Mouse (Mus musculus) thymus, adult 2 months (tissue): ENCODE results near the gene Bend6. TPM values are rescaled to one million over a fixed set of nuclear protein-coding genes. Genes with fewer than 3 reads are reported as not detected.
A peak's percentile ranks its signal among the peaks of the same experiment; 100 is the strongest.

ENCODE experiments used
- DNase-seq: peaks from one replicate; pipeline ENCODE4 v3.0.0; 2021
- H3K27ac ChIP-seq: fragments of 200-500 bp; 2 replicates; pipeline ENCODE4 v1.5.1; 2012; ENCODE audit warnings: low read length, control low read depth; ENCODE audit not compliant: control insufficient read depth, insufficient read depth
- H3K27me3 ChIP-seq: fragments of 200-500 bp; 2 replicates; pipeline ENCODE4 v1.6.1; 2012; ENCODE audit warnings: mild to moderate bottlenecking, low read length, moderate library complexity, mixed read lengths; ENCODE audit not compliant: control insufficient read depth, insufficient read depth
- H3K36me3 ChIP-seq: fragments of 200-500 bp; 2 replicates; pipeline ENCODE4 v1.6.1; 2012; ENCODE audit warnings: mild to moderate bottlenecking, low read length, moderate library complexity; ENCODE audit not compliant: control insufficient read depth, insufficient read depth
- H3K4me1 ChIP-seq: fragments of 200-500 bp; replicated peaks from 2 replicates; pipeline ENCODE4 v1.6.1; 2012; ENCODE audit warnings: low read length; ENCODE audit not compliant: control insufficient read depth, insufficient read depth
- H3K4me3 ChIP-seq: fragments of 200-500 bp; 2 replicates; pipeline ENCODE4 v1.5.1; 2012; ENCODE audit warnings: mild to moderate bottlenecking, low read length, control low read depth, moderate library complexity; ENCODE audit not compliant: control insufficient read depth, insufficient read depth
- CTCF ChIP-seq: fragments of 200-500 bp; IDR thresholded peaks from 2 replicates; pipeline ENCODE4 v1.5.1; 2012; ENCODE audit warnings: mild to moderate bottlenecking, control low read depth, low read length, moderate library complexity, borderline replicate concordance; ENCODE audit not compliant: control insufficient read depth, poor library complexity, insufficient read depth; ENCODE audit errors: extremely low read depth
- POLR2A ChIP-seq: fragments of 200-500 bp; IDR thresholded peaks from 2 replicates; pipeline ENCODE4 v1.6.1; 2012; ENCODE audit warnings: mild to moderate bottlenecking, low read length, control low read depth, moderate library complexity; ENCODE audit not compliant: control insufficient read depth, poor library complexity, insufficient read depth; ENCODE audit errors: extremely low read depth
- WGBS: fragments of 180-500 bp; shearing (Covaris S2); methylation state at CpG from one replicate; pipeline ENCODE4 v1.1.7; 2018; 5-methylcytosine and 5-hydroxymethylcytosine counted together
- polyA plus RNA-seq: library from polyadenylated mRNA; depleted of rRNA; stranded (reverse); fragments of >200 nt; gene quantifications from 2 replicates; pipeline ENCODE4 v1.2.3, GENCODE M21; 2012; rRNA removed

Bend6 gene
- polyA plus RNA-seq, 1 experiment = 0.55 TPM

DNA sequence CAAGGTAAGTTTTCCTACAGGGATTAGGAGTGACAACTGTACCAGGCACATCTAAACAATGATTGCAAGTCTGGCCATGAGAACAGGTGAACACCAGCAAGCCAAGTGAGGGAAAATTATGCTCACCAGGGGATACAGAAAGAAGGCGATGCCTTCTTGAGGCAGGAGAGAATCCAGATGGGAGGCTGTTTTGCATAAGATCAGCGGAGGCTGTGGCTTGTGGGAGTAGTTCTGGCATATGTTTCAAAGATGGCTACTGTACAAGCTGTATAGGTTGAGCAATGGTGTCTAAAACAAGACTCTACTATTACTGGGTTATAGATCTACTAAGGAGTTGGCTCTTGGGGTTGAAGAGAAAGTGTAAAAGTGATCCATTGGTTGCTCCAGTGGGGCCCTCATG lies 89.7 kb downstream of the Bend6 start:
- 96% methylated on average over 2 of the region's 2 CpGs for WGBS
- no peak for DNase-seq
- Histone ChIP-seq H3K4me3 (no peak overlapping the region), H3K27me3 (no peaks in the 10 kb centered on the region), H3K4me1 (peaks cover 8% of the 10 kb centered on the region), H3K27ac (no peak overlapping the region), H3K36me3 (no peaks in the 10 kb centered on the region)
- TF ChIP-seq CTCF (no peak), POLR2A (no peak)

DNA sequence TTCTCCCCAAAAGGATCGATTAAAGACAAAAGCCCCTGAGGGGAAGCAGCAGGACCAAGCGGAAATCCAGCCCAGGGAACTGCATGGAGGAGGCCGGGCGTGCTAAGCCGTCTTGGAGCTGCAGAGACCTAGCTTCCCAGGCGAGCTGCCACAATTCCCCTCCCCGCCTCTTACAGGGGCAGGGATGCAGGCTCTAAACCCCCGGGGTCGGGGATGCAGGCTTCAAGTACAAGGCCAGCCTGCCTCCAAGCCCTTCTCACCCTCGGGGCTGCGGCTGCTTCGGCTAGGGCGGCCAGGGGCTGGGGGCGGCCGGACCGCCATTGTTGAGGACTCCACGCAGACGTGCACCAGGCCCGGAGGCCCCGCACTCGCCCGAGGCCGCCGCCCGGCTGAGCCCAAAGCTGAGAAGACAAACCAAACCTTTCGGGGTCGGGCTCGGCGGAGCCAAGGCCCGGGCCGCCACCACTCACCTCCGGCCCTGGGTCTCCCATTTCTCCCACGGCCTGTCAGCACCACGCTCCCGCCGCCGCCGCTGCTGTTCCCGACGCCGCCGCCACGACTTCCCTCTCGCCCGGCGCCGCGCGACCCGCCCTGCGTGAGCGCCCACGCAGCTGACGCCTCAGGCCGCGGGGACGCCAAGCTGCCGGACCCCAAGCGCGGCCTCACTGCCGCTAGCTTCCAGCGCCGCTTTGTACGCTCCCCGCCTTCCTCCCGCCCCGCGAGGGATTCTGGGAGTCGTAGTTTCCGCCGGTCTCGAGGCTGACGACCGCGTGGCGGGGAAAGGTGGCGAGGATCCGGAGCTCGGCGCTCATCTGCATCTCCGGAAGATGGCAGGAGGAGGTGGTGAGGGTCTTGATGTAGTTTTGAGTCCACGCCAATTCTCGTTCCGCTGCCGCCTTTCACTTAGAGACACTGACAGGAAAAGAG lies 93.5 kb downstream of the Bend6 start, which contains the start of gene Zfp451:
Gene Zfp451 (minus strand): TSS at position 728 of the 927 bp plus-strand sequence.
- Histone ChIP-seq H3K27ac (no peak within 1 kb of the TSS), H3K27me3 (no peaks in the 10 kb centered on the region), H3K4me3 (peak within 1 kb of the TSS; percentile 70), H3K36me3 (no peaks in the 10 kb centered on the region), H3K4me1 (peaks cover 8% of the 10 kb centered on the region)
- 0 out of 2 replicates have a peak, but pooled peaks have one; percentile 43 for TF ChIP-seq CTCF
- peak; percentile 93 for TF ChIP-seq POLR2A
- under 1% methylated on average over 85 of the region's 85 CpGs for WGBS
- DNase-seq = peak; percentile 94

DNA sequence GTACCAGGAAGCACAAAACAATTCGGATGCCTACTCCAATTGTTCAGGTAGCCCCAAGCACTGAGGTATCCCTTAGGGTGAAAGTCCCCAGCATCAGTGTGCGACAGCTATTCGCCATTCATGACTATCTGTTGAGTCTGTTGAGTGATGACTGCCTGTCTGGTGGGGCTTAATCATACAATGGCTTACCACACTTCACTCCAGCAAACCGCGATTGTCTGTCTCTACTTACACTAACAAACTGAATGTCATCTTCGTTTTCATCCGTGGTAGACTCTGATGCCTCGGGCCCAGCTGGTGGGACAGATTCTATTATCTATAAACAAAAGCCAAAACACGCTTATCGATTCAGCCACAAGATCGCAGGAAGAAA lies 94.1 kb downstream of the Bend6 start:
- TF ChIP-seq POLR2A = no peak
- no peak for TF ChIP-seq CTCF
- Histone ChIP-seq H3K27ac (no peak overlapping the region), H3K27me3 (no peaks in the 10 kb centered on the region), H3K36me3 (no peaks in the 10 kb centered on the region), H3K4me3 (peak overlapping the region; percentile 70), H3K4me1 (peaks cover 8% of the 10 kb centered on the region)
- DNase-seq = no peak
- WGBS = 12% methylated on average over 11 of the region's 11 CpGs

DNA sequence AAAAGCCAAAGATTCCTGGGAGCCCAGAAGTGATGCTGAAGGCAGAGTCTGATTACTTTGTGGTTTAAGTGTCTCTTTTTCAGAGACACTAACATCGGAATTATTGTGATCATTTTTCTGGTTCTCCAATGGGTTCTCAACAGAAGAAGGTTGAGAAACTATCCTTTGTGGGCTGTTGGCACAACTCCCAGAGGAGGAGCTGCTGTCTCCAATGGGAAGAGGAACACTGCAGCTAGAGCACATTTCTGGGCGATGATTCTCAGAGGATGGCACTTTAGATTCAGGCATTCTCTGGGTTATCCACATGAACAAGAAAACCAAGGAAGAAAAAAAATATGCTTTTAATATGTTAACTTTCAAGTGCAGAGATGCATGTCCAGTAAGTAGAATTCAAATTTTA lies 104.3 kb downstream of the Bend6 start:
- WGBS = 97% methylated on average over 2 of the region's 2 CpGs
- no peak overlapping the region for H3K4me3 ChIP-seq
- no peaks in the 10 kb centered on the region for H3K4me1 ChIP-seq
- H3K36me3 ChIP-seq = peaks cover 41% of the 10 kb centered on the region
- TF ChIP-seq POLR2A (no peak), CTCF (no peak)
- no peaks in the 10 kb centered on the region for H3K27me3 ChIP-seq
- H3K27ac ChIP-seq = no peak overlapping the region
- no peak for DNase-seq

Other genes starting within 250 kb of the Bend6 start
- gene Prim2, start 238.0 kb downstream of the Bend6 start, polyA plus RNA-seq = 16.2 and 18.6 TPM in 2 replicates
- gene Rab23, start 187.9 kb downstream of the Bend6 start, polyA plus RNA-seq = 3.4 and 4.9 TPM in 2 replicates
- 12.4 and 13.7 TPM in 2 replicates for gene Bag2, start 150.0 kb downstream of the Bend6 start, polyA plus RNA-seq
- gene Zfp451, start 93.2 kb downstream of the Bend6 start, polyA plus RNA-seq = 11.3 and 12.1 TPM in 2 replicates
- gene Dst, start 409 bp upstream of the Bend6 start, polyA plus RNA-seq = 23.1 and 24.2 TPM in 2 replicates